Comparison of ENCODE assay signal across 30 mouse cellular contexts in the genomic region with DNA sequence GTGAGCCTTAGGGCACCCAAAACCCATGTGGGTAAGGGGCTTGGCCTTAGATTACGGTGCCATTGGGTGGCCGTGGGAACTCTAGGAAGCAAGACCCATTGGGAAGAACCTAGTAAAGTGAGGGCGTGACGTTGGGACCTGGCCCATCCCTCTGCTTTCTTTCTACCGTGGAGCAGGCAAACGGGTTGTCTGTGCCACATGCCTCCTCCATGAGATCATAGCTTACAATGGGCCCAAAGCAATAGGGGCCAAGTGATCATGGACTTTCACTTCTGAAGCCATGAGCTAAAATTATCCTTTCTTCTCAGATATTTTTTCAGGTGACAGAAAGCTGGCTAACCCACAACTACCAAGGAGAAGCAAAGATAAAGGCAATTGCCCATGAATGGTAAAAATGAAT. TPM values are rescaled to one million over a fixed set of nuclear protein-coding genes. Genes with fewer than 3 reads are reported as not detected.
DNase-seq lines count a peak whose midpoint lies in the region; ATAC-seq and TF ChIP-seq lines count a peak whose summit lies in the region.
"Had no signal": no experiment of that assay in that cellular context is flagged by ENCODE, and none has a peak within 500 bp of the region (broad histone marks: within the 10 kb centered on the region; RNA-seq: fewer than 3 reads in every experiment).

No protein-coding gene starts in this region.

- no peak overlapping the region for H3K4me3 ChIP-seq in heart, embryonic 10.5 days
- H3K4me3 ChIP-seq in lung, adult 2 months (replicated peaks; ENCODE audit: extremely low read depth, low read depth, low read length) = no peak overlapping the region
- H3K4me3 ChIP-seq in heart, embryonic 13.5 days = no peak overlapping the region
- H3K4me3 ChIP-seq in stomach, postnatal 0 days (ENCODE audit: low read depth, low read length) = no peak overlapping the region
- H3K4me3 ChIP-seq: embryonic facial prominence, embryonic 13.5 days; erythroblast, embryonic 14.5 days; hindbrain, embryonic 13.5 days; limb, embryonic 12.5 days; liver, embryonic 15.5 days; lung, embryonic 15.5 days; midbrain, embryonic 15.5 days; neural tube, embryonic 15.5 days had no signal

- no peaks in the 10 kb centered on the region for H3K9me3 ChIP-seq in heart, embryonic 10.5 days
- no peaks in the 10 kb centered on the region for H3K9me3 ChIP-seq in heart, embryonic 13.5 days
- H3K9me3 ChIP-seq in stomach, postnatal 0 days (ENCODE audit: control insufficient read depth, low read length) = no peaks in the 10 kb centered on the region
- H3K9me3 ChIP-seq: embryonic facial prominence, embryonic 13.5 days; hindbrain, embryonic 13.5 days; limb, embryonic 12.5 days; liver, embryonic 15.5 days; lung, embryonic 15.5 days; midbrain, embryonic 15.5 days; neural tube, embryonic 15.5 days had no signal

- WGBS in heart, embryonic 10.5 days = 65% methylated on average over 6 of the region's 6 CpGs
- 66% methylated on average over 6 of the region's 6 CpGs for WGBS in lung, adult 2 months
- WGBS in heart, embryonic 13.5 days = 53% methylated on average over 6 of the region's 6 CpGs
- 59% methylated on average over 6 of the region's 6 CpGs for WGBS in stomach, postnatal 0 days

- intact Hi-C loops in left cerebral cortex, postnatal 25 days (cut with DNase I) = no loop called here

- H3K4me2 ChIP-seq in heart, embryonic 13.5 days = no peak overlapping the region
- H3K4me2 ChIP-seq in stomach, postnatal 0 days (replicated peaks; ENCODE audit: low read depth) = no peak overlapping the region
- H3K4me2 ChIP-seq: embryonic facial prominence, embryonic 13.5 days; hindbrain, embryonic 13.5 days; limb, embryonic 12.5 days; liver, embryonic 15.5 days; lung, embryonic 15.5 days; midbrain, embryonic 15.5 days; neural tube, embryonic 15.5 days had no signal

- peak; percentile 95 for DNase-seq in heart, adult 11 months
- no peak for DNase-seq in heart, embryonic 10.5 days (ENCODE audit: low spot score)
- DNase-seq in lung, postnatal 36 days = peak; percentile 20
- DNase-seq in lung, adult 2 months = no peak
- peak; percentile 53 for DNase-seq in skeletal muscle tissue, adult 2 months (ENCODE audit: low read depth, low spot score)
- DNase-seq in stomach, postnatal 0 days (ENCODE audit: low spot score) = no peak
- no peak for DNase-seq in left cerebral cortex, postnatal 25 days (ENCODE audit: low spot score in 2 of 2)
- DNase-seq: adrenal gland, postnatal 25 days; cerebellum, adult 18-20 months; cerebellum, postnatal 10 days; kidney, adult 8-10 months; kidney, postnatal 4 days; right cerebral cortex, postnatal 25 days; spleen, adult 18-20 months; thymus, adult 18-20 months; thymus, postnatal 25 days had no signal

- no peak for TF ChIP-seq CTCF in lung, adult 2 months (IDR thresholded peaks at IDR 0.05; ENCODE audit: insufficient read depth, low read length)
- no peak for TF ChIP-seq CTCF in stomach, postnatal 0 days (IDR thresholded peaks at IDR 0.05; ENCODE audit: low read depth)

- H3K27ac ChIP-seq in heart, embryonic 10.5 days = no peak overlapping the region
- H3K27ac ChIP-seq in heart, embryonic 13.5 days (replicated peaks) = peak overlapping the region; percentile 48; the same call in 1 of the 2 replicates
- H3K27ac ChIP-seq in stomach, postnatal 0 days (replicated peaks) = no peak overlapping the region
- H3K27ac ChIP-seq: embryonic facial prominence, embryonic 13.5 days; hindbrain, embryonic 13.5 days; kidney, postnatal 0 days; limb, embryonic 12.5 days; liver, embryonic 15.5 days; lung, embryonic 15.5 days; macrophage; midbrain, embryonic 15.5 days; neural tube, embryonic 15.5 days had no signal

- 0 out of 2 replicates have a peak, but pooled peaks cover 12% of the 10 kb centered on the region for H3K4me1 ChIP-seq in heart, embryonic 10.5 days
- no peaks in the 10 kb centered on the region for H3K4me1 ChIP-seq in lung, adult 2 months (ENCODE audit: control insufficient read depth, insufficient read depth, low read length)
- peaks cover 42% of the 10 kb centered on the region for H3K4me1 ChIP-seq in heart, embryonic 13.5 days
- no peaks in the 10 kb centered on the region for H3K4me1 ChIP-seq in stomach, postnatal 0 days (replicated peaks; ENCODE audit: control insufficient read depth, insufficient read depth)
- H3K4me1 ChIP-seq: midbrain, embryonic 15.5 days had no signal

- ATAC-seq in heart, embryonic 13.5 days (ENCODE audit: extremely low read depth, insufficient number of reproducible peaks, low FRiP score, low TSS enrichment) = no peak
- no peak for ATAC-seq in stomach, postnatal 0 days (ENCODE audit: low FRiP score, low TSS enrichment)
- ATAC-seq: CD4-positive, CD25-positive, alpha-beta regulatory T cell, adult 4 months; forebrain, embryonic 16.5 days; intestine, embryonic 16.5 days; midbrain, embryonic 15.5 days had no signal

- TF ChIP-seq EP300 in stomach, postnatal 0 days (optimal IDR thresholded peaks at IDR 0.05) = no peak

- H3K36me3 ChIP-seq in heart, embryonic 10.5 days = peaks cover 11% of the 10 kb centered on the region
- peaks cover 13% of the 10 kb centered on the region; the same call in 1 of the 2 replicates for H3K36me3 ChIP-seq in heart, embryonic 13.5 days
- H3K36me3 ChIP-seq in stomach, postnatal 0 days (ENCODE audit: control insufficient read depth, insufficient read depth, low read length) = no peaks in the 10 kb centered on the region
- H3K36me3 ChIP-seq: liver, embryonic 15.5 days; lung, embryonic 15.5 days; midbrain, embryonic 15.5 days; neural tube, embryonic 15.5 days had no signal

- no peak for TF ChIP-seq POLR2A in lung, adult 2 months (IDR thresholded peaks at IDR 0.05; ENCODE audit: borderline replicate concordance, extremely low read depth, low read depth, low read length)

- peaks cover 52% of the 10 kb centered on the region for H3K27me3 ChIP-seq in heart, embryonic 10.5 days (ENCODE audit: insufficient read depth, poor library complexity, severe bottlenecking)
- H3K27me3 ChIP-seq in heart, embryonic 13.5 days (replicated peaks) = peaks cover 62% of the 10 kb centered on the region
- no peaks in the 10 kb centered on the region for H3K27me3 ChIP-seq in stomach, postnatal 0 days (ENCODE audit: control insufficient read depth, insufficient read depth, low read length)
- H3K27me3 ChIP-seq: embryonic facial prominence, embryonic 13.5 days; hindbrain, embryonic 13.5 days; limb, embryonic 12.5 days; liver, embryonic 15.5 days; lung, embryonic 15.5 days; midbrain, embryonic 15.5 days; neural tube, embryonic 15.5 days had no signal

- H3K9ac ChIP-seq in heart, embryonic 13.5 days = no peak overlapping the region
- H3K9ac ChIP-seq in stomach, postnatal 0 days (ENCODE audit: low read length) = no peak overlapping the region
- H3K9ac ChIP-seq: embryonic facial prominence, embryonic 13.5 days; hindbrain, embryonic 13.5 days; limb, embryonic 12.5 days; liver, embryonic 15.5 days; lung, embryonic 15.5 days; midbrain, embryonic 15.5 days; neural tube, embryonic 15.5 days had no signal

RNA-seq across cellular contexts. Expression of gene Lsm3, which starts 15.5 kb away (rescaled TPM):
- 228 and 283 TPM in 2 replicates for polyA plus RNA-seq in heart, embryonic 10.5 days (2016; fragmentation: Nextera tagmentation; extraction: Ambion mirVana)
- polyA plus RNA-seq in lung, adult 2 months (2012; rRNA removed) = 7.7 and 10.8 TPM in 2 replicates
- polyA plus RNA-seq in heart, embryonic 13.5 days (2015; fragmentation: Nextera tagmentation; extraction: Ambion mirVana) = 180 and 207 TPM in 2 replicates
- polyA plus RNA-seq in stomach, postnatal 0 days (2015; fragmentation: Nextera tagmentation; extraction: Ambion mirVana) = 107 and 121 TPM in 2 replicates
- 10 to 100 TPM; 35.6 to 45.9 TPM for total RNA-seq in left cerebral cortex, postnatal 25 days (2021)

RNA-seq across cellular contexts. Expression of gene Xpc, which starts 15.6 kb away (rescaled TPM):
- polyA plus RNA-seq in heart, embryonic 10.5 days (2016; fragmentation: Nextera tagmentation; extraction: Ambion mirVana) = 12.2 and 14.2 TPM in 2 replicates
- 12.4 and 17.3 TPM in 2 replicates for polyA plus RNA-seq in lung, adult 2 months (2012; rRNA removed)
- 10.5 and 11.0 TPM in 2 replicates for polyA plus RNA-seq in heart, embryonic 13.5 days (2015; fragmentation: Nextera tagmentation; extraction: Ambion mirVana)
- 8.9 and 9.3 TPM in 2 replicates for polyA plus RNA-seq in stomach, postnatal 0 days (2015; fragmentation: Nextera tagmentation; extraction: Ambion mirVana)
- total RNA-seq in left cerebral cortex, postnatal 25 days (2021) = 10 to 100 TPM; 10.5 to 13.3 TPM

RNA-seq across cellular contexts. Expression of gene Tmem43, which starts 57.8 kb away (rescaled TPM):
- polyA plus RNA-seq in heart, embryonic 10.5 days (2016; fragmentation: Nextera tagmentation; extraction: Ambion mirVana) = 36.7 and 41.6 TPM in 2 replicates
- polyA plus RNA-seq in lung, adult 2 months (2012; rRNA removed) = 65.2 and 79.5 TPM in 2 replicates
- polyA plus RNA-seq in heart, embryonic 13.5 days (2015; fragmentation: Nextera tagmentation; extraction: Ambion mirVana) = 26.7 and 28.1 TPM in 2 replicates
- polyA plus RNA-seq in stomach, postnatal 0 days (2015; fragmentation: Nextera tagmentation; extraction: Ambion mirVana) = 72.0 and 72.6 TPM in 2 replicates
- total RNA-seq in left cerebral cortex, postnatal 25 days (2021) = 10 to 100 TPM; 20.5 to 28.0 TPM

RNA-seq across cellular contexts. Expression of gene Chchd4, which starts 57.9 kb away (rescaled TPM):
- polyA plus RNA-seq in heart, embryonic 10.5 days (2016; fragmentation: Nextera tagmentation; extraction: Ambion mirVana) = 40.7 and 42.5 TPM in 2 replicates
- 3.5 and 4.4 TPM in 2 replicates for polyA plus RNA-seq in lung, adult 2 months (2012; rRNA removed)
- polyA plus RNA-seq in heart, embryonic 13.5 days (2015; fragmentation: Nextera tagmentation; extraction: Ambion mirVana) = 28.0 and 33.0 TPM in 2 replicates
- polyA plus RNA-seq in stomach, postnatal 0 days (2015; fragmentation: Nextera tagmentation; extraction: Ambion mirVana) = 14.7 TPM in 2 replicates
- total RNA-seq in left cerebral cortex, postnatal 25 days (2021) = 10 to 100 TPM; 19.5 to 20.9 TPM

Comparison
In these comparisons a context has a peak if more than half of its experiments do, and no peak if none do; other contexts are left out.
1. DNase-seq: peak in heart, adult 11 months (single experiment), lung, postnatal 36 days (single experiment) and skeletal muscle tissue, adult 2 months (single experiment); none in heart, embryonic 10.5 days (single experiment), lung, adult 2 months (single experiment), stomach, postnatal 0 days (single experiment) and left cerebral cortex, postnatal 25 days (0 of 2).